ENCODE assay signal across 1 mouse cellular context in genomic region chr6:71543686-71544499, GRCm38 (mm10).
A peak's percentile ranks its signal among the peaks of the same experiment; 100 is the strongest.
TF ChIP-seq lines count a peak whose summit lies in the region.

Chmp3 (plus strand) TSS chr6:71543797.

TF ChIP-seq in CH12.LX, 34 proteins besides CTCF, POLR2A, EP300 and RAD21 (continued from another document):
- TF ChIP-seq SMC3 (IDR thresholded peaks at IDR 0.05; ENCODE audit: low read depth, low read length) = no peak
- no peak for TF ChIP-seq JUN (IDR thresholded peaks at IDR 0.05; ENCODE audit: insufficient read depth, low read depth, low read length)
- TF ChIP-seq UBTF (IDR thresholded peaks at IDR 0.05; ENCODE audit: low read depth, low read length) = no peak
- TF ChIP-seq ZNF384 (IDR thresholded peaks at IDR 0.05; ENCODE audit: low read depth, low read length) = no peak
- no peak for TF ChIP-seq MAFK (IDR thresholded peaks at IDR 0.05; ENCODE audit: insufficient replicate concordance, low read length)
- TF ChIP-seq MAZ (IDR thresholded peaks at IDR 0.05; ENCODE audit: low read depth, low read length) = 0 out of 2 replicates have a peak, but pooled peaks have one; percentile 69
- peak; percentile 83; the same call in 1 of the 2 replicates for TF ChIP-seq TCF12 (IDR thresholded peaks at IDR 0.05; ENCODE audit: low read depth, low read length)
- peak; percentile 79 for TF ChIP-seq NELFE (IDR thresholded peaks at IDR 0.05; ENCODE audit: low read depth, low read length)
- TF ChIP-seq JUND (conservative IDR thresholded peaks at IDR 0.05; ENCODE audit: low read depth, low read length) = 0 out of 2 replicates have a peak, but pooled peaks have one; percentile 42
- no peak for TF ChIP-seq USF2 (conservative IDR thresholded peaks at IDR 0.05; ENCODE audit: low read depth, low read length)
- 0 out of 2 replicates have a peak, but pooled peaks have one; percentile 46 for TF ChIP-seq CHD2 (IDR thresholded peaks at IDR 0.05; ENCODE audit: low read length)
- peak; percentile 19; the same call in 1 of the 2 replicates for TF ChIP-seq MEF2A (IDR thresholded peaks at IDR 0.05; ENCODE audit: borderline replicate concordance, low read depth, low read length)
- TF ChIP-seq USF1 (IDR thresholded peaks at IDR 0.05; ENCODE audit: low read depth, low read length) = no peak
- peak; percentile 58; the same call in 1 of the 2 replicates for TF ChIP-seq BHLHE40 (IDR thresholded peaks at IDR 0.05; ENCODE audit: low read depth, low read length)
- peak; percentile 76 for TF ChIP-seq SIN3A (IDR thresholded peaks at IDR 0.05; ENCODE audit: low read length)
- TF ChIP-seq POLR2AphosphoS2 (IDR thresholded peaks at IDR 0.05; ENCODE audit: low read depth, low read length) = no peak
- TF ChIP-seq IRF4 (IDR thresholded peaks at IDR 0.05; ENCODE audit: low read depth, low read length) = 0 out of 2 replicates have a peak, but pooled peaks have one; percentile 36
- TF ChIP-seq CHD1 (IDR thresholded peaks at IDR 0.05; ENCODE audit: low read depth, low read length) = peak; percentile 98
- no peak for TF ChIP-seq E2F4 (IDR thresholded peaks at IDR 0.05; ENCODE audit: insufficient replicate concordance, low read depth, low read length)
- TF ChIP-seq ZKSCAN1 (IDR thresholded peaks at IDR 0.05; ENCODE audit: borderline replicate concordance, low read depth, low read length) = no peak
- TF ChIP-seq RCOR1 (conservative IDR thresholded peaks at IDR 0.05; ENCODE audit: low read depth, low read length) = no peak; the same call in 1 of the 2 replicates
- TF ChIP-seq HCFC1 (IDR thresholded peaks at IDR 0.05; ENCODE audit: low read depth, low read length) = peak; percentile 80
